Mouse (Mus musculus) forelimb bud, embryonic 11.5 days (tissue): Measurements from ENCODE around the gene Cib3.

Source experiments
- DNase-seq: peaks from one replicate; pipeline ENCODE4 v3.0.0-alpha.2; 2012; ENCODE audit warnings: low read depth, low spot score

The Cib3 gene

GRCm38 (mm10) chr8:72210710-72211109 lies 1.9 kb downstream of the Cib3 start:
- no peak for DNase-seq

GRCm38 (mm10) chr8:72210222-72210621 lies 2.4 kb downstream of the Cib3 start:
- DNase-seq, result no peak

GRCm38 (mm10) chr8:72208582-72208981 lies 4.1 kb downstream of the Cib3 start:
- DNase-seq, result no peak

GRCm38 (mm10) chr8:72197997-72198396 lies 14.6 kb downstream of the Cib3 start:
- DNase-seq, result no peak

- no peak for DNase-seq
Measured at GRCm38 (mm10) chr8:72192065-72192464, 20.6 kb downstream of the Cib3 start.

- DNase-seq, result no peak
Measured at GRCm38 (mm10) chr8:72190215-72190539, 22.5 kb downstream of the Cib3 start.

GRCm38 (mm10) chr8:72189417-72190214 lies 23.0 kb downstream of the Cib3 start, which contains the start of gene Hsh2d:
Gene Hsh2d, plus strand, starts transcription at chr8:72189638.
- no peak for DNase-seq

- DNase-seq, result no peak
Measured at GRCm38 (mm10) chr8:72187793-72188331, 24.8 kb downstream of the Cib3 start.

GRCm38 (mm10) chr8:72183554-72184202 lies 29.0 kb downstream of the Cib3 start:
- no peak for DNase-seq

- DNase-seq, result peak; percentile 53
Measured at GRCm38 (mm10) chr8:72177346-72177925, 35.2 kb downstream of the Cib3 start.

GRCm38 (mm10) chr8:72169681-72170249 lies 42.9 kb downstream of the Cib3 start:
- DNase-seq, result no peak

GRCm38 (mm10) chr8:72169098-72169668 lies 43.5 kb downstream of the Cib3 start:
- DNase-seq, result no peak

- no peak for DNase-seq
Measured at GRCm38 (mm10) chr8:72162821-72163220, 49.8 kb downstream of the Cib3 start.

- peak; percentile 98 for DNase-seq
Measured at GRCm38 (mm10) chr8:72160707-72161697, 51.6 kb downstream of the Cib3 start, which contains the start of gene Rab8a. Gene Rab8a, plus strand, starts transcription at chr8:72161200.

- no peak for DNase-seq
Measured at GRCm38 (mm10) chr8:72160007-72160406, 52.6 kb downstream of the Cib3 start.

- DNase-seq, result no peak
Measured at GRCm38 (mm10) chr8:72158726-72159125, 53.9 kb downstream of the Cib3 start.

- no peak for DNase-seq
Measured at GRCm38 (mm10) chr8:72158096-72158495, 54.5 kb downstream of the Cib3 start.
